Mouse (Mus musculus) CD4-positive, CD25-positive, alpha-beta regulatory T cell, adult 2 months (primary cell): ENCODE measurements around the gene Gsta2.
"Not testable (repeated sequence)": the region's sequence is repeated elsewhere in the genome, so short reads cannot be mapped to it uniquely, and the experiment has no call there.

Experiments used
- DNase-seq: peaks from one replicate; pipeline ENCODE4 v3.0.0-alpha.2; 2012; ENCODE audit warnings: low read depth, low spot score

Gene Gsta2

DNA sequence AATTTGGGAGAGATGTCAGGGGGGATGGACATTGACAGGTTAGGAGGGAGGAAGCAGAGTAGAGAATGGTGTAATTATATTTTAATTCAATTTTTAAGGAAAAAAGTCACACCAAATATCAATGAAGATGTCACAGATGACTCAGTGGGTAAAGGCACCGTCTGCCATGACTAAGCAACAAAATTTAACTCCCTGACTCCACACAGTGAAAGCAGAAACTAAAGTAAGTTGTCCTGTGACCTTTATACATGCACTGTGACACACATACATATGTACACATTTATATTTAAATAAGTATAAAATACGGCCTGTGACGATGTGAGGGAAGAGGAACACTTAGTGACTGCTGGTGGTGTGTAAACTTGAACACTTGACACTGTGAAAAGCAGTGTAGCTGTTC lies 47.5 kb downstream of the Gsta2 start:
- not testable (repeated sequence) for DNase-seq

DNA sequence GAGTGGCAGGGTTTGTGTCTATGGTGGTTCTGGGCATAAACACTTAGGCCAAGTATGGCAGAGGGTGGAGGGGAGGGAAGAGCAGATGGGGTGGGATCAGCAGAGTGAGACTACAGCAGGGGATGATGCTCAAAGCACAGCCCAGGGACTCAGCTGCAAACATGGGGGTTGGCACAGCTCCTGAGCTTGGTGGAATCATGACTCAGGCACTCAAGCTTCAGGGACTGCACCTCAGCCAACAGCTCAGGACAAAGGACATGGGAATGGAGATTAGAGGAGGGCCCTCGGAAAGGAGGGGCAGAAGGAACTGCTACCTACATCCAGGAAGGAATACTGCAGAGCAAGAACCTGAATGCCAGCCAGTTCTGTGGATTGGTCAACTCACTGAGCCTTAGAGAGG lies 56.4 kb downstream of the Gsta2 start:
- not testable (repeated sequence) for DNase-seq

DNA sequence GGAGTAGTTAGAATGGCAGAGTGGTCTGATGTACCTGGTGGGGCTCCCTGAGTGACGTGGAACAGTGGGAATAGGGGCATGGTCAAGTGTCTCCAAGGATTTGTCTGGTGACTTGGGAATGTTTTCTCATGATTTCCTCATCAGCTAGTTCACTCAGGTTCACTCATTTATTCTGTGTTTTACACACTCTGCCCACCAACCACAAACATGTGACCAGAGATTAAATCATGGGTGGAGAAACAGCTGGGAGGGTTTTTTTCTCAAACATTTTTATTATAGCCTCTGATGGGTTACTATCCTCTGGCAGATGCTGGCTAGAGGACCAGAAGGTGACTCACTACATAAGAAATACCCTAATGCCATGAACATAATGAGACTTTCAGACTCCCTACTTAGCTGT lies 57.4 kb downstream of the Gsta2 start:
- no peak for DNase-seq

DNA sequence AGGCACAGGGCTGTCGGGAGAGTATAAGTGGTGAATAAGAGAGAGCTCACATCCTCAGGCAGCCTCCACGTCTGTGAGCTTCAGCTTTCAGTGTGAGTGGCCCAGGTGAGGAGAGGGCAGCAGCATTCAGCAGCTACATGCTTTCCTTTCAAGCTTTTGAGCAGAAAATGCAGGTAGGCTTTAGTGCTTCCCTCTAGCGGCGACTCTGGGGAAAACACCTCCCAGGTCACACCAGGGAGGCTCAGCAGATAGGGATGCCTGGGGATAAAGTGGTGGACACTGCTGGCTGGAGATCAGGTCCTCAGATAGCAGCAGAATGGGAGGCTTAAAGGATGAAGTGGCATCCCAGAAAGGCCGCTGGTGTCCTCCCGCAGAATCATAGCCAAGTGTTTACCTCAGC lies 59.5 kb downstream of the Gsta2 start:
- peak; percentile 65 for DNase-seq

DNA sequence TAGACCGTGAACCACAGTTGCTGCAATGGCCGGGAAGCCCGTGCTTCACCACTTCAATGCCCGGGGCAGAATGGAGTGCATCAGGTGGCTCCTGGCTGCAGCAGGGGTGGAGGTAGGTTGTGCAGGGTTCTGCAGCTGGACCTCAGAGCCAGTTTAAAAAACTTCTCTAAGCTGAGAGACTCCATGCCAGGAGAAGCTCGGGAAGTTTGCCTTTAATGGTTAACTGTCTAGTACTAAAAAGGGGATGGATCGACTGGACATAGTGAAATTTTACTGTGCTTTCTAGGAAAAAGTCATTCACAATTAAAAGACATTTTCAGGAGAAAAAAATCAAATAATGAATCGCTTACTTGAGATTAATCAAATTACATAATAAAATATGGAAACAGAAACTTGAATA lies 60.8 kb downstream of the Gsta2 start:
- not testable (repeated sequence) for DNase-seq

DNA sequence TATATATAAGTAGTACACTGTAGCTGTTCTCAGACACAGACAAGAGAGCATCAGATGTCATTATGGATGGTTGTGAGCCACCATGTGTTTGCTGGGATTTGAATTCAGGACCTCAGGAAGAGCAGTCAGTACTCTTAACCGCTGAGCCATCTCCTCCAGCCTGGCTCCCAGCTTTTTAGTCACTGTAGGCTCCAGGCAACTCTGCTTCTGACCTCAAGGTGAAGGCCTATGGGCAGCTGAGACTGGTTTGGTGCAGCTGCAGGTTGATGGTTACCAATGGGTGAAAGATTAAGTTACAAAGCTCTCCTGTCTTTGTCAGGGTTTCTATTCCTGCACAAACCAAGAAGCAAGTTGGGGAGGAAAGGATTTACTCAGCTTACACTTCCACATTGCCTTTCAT lies 61.9 kb downstream of the Gsta2 start:
- DNase-seq = not testable (repeated sequence)

DNA sequence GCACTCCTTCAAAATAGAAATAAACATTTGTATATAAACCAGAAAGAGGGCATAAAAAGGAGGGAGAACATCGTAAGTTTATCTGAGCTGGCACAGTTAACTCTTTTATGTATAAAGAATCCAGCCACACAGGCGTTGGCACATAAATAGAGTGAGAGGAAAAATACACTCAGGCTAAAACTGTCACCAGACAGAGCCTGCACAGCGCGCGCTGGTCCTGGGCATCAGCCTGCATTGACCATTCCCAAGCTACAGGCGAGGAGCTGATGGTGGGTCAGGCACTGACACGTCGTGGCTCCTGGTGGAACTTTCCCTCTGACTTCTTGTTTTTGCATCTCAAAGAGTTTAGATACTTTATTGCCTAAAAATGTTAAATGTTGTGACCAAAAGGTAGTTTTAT lies 63.1 kb downstream of the Gsta2 start:
- not testable (repeated sequence) for DNase-seq

DNA sequence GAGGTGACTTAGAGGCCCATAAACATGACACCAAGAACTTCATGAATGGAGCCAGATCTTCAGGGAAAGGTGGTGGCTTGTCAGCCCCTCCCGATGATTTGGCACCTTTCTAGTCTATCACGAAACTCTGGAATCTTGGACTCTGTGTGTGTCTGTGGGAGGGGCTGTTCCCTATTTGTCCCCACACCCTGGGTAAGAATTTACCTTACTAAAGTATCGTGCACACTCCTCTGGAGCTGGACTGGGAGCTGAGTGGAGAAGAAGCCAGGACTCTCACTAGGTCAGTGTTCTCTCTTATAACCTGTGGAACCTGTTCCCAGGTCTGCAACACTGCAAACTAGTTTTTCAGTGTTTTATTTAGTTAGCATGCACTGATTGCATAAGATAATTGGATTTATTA lies 65.9 kb downstream of the Gsta2 start, which contains the start of gene Gm10639:
Gm10639 (plus strand) TSS at position 201 of the 400 bp plus-strand sequence.
- not testable (repeated sequence) for DNase-seq

DNA sequence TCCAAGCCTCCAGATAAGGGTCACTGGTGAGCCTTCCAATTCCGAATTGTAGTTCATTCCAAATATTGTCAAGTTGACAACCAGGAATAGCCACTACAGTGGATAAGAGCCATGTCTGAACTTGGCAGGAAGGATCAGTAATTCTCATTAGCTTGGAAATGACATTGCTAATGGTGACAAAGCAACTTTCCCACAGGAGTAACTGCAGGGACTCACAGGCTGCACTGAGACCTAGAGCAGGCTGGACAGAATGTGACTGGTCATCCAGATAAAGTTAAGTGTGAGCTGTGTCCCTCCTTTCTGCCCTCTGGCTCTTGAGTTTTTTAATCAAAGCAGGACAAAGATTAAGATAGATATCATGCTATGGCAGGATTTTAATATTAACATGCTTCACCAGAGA lies 66.5 kb downstream of the Gsta2 start:
- DNase-seq = not testable (repeated sequence)

DNA sequence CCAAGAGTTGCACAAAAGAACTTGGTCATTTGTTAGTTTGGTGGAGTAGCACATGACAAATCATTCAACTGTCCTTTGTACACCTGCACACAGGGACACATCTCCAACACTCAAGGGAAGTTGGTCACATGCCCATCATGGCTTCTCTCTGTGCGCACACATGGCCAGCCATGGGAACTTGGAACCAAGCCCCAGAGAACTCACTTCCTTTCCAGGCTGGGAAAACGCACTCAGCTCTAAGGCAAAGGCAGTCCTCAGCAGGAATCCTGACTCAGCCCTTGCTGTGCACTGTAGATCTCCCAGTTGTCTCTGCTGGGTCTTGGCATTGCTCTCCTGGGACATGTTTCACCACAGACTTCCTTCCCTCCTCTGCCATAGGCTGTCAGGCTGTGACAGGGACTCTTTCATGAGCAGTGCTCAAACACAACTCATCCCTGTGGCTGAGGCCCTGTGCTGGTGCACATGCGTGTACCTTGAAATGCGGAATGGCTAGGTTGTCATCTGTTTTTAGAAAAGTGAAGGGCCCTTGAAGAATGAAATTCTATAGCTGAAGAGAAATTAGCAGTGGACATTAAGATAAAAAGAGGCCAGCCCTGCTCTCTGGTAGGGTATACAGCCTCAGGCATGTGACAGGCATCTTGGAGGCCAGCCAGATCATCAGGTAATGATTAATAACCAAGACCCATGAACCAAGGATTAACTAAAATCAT lies 73.4 kb downstream of the Gsta2 start:
- DNase-seq = not testable (repeated sequence)
